Mouse (Mus musculus) heart, adult 2 months (tissue): Measurements from ENCODE around the gene Mas1.
A peak's percentile ranks its signal among the peaks of the same experiment; 100 is the strongest.

Experiments
- CTCF ChIP-seq: fragments of 200-600 bp; IDR thresholded peaks from 2 replicates; pipeline ENCODE4 v1.8.1; 2022; ENCODE audit warnings: antibody characterized with exemption, mild to moderate bottlenecking, moderate library complexity
- EP300 ChIP-seq: fragments of 200-500 bp; IDR thresholded peaks from 2 replicates; pipeline ENCODE4 v1.6.1; 2011; ENCODE audit warnings: low read depth, low read length, control low read depth; ENCODE audit not compliant: insufficient read depth
- POLR2A ChIP-seq: fragments of 200-500 bp; IDR thresholded peaks from 2 replicates; pipeline ENCODE4 v1.6.1; 2011; ENCODE audit warnings: mild to moderate bottlenecking, low read depth, low read length, control low read depth; ENCODE audit not compliant: insufficient read depth

DNA sequence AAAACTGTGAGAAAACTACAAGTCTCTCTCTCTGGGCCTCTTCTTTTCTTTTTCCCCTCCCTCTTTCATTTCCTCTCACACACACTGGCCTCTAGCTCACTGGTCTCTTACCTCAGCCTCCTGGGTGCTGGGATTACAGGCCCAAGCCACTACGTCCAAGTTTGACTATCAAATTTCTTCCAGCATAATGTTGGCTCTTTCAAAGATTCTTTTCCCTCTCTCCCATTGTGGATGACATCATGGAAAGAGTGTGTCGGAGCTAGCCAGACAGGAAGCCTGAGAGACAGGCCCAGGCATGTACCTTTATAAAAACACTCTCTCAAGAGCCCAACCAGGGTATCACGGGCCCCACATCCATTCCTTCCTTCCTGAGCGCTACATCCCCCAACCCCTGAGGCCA, 76.5 kb downstream of the Mas1 start:
- TF ChIP-seq CTCF (no peak), POLR2A (no peak), EP300 (peak; percentile 64; the same call in 1 of the 2 replicates)
